Mouse (Mus musculus) neural tube, embryonic 15.5 days (tissue): Measurements from ENCODE around the gene Atat1. TPM values are rescaled to one million over a fixed set of nuclear protein-coding genes. Genes with fewer than 3 reads are reported as not detected.

ENCODE experiments used
- ATAC-seq: fragments of 200-750 bp; cut with Nextera tagmentation; 2 replicates; pipeline ENCODE4 v1.8.0; 2017; ENCODE audit warnings: mild to moderate bottlenecking, moderate TSS enrichment, moderate library complexity; ENCODE audit not compliant: low FRiP score
- H3K27ac ChIP-seq: fragments of 300-500 bp; sonication (generic); replicated peaks from 2 replicates; pipeline ENCODE4 v1.5.1; 2015; ENCODE audit warnings: mild to moderate bottlenecking, inconsistent platforms
- H3K27me3 ChIP-seq: fragments of 300-500 bp; sonication (generic); replicated peaks from 2 replicates; pipeline ENCODE4 v1.6.1; 2015; ENCODE audit warnings: inconsistent platforms
- H3K36me3 ChIP-seq: fragments of 300-500 bp; sonication (generic); 2 replicates; pipeline ENCODE4 v1.6.1; 2015; ENCODE audit warnings: inconsistent platforms
- H3K4me1 ChIP-seq: fragments of 300-500 bp; sonication (generic); 2 replicates; pipeline ENCODE4 v1.6.1; 2015; ENCODE audit warnings: inconsistent platforms
- H3K4me2 ChIP-seq: fragments of 300-500 bp; sonication (generic); 2 replicates; pipeline ENCODE4 v1.6.1; 2015; ENCODE audit warnings: inconsistent platforms, mild to moderate bottlenecking, moderate library complexity
- H3K4me3 ChIP-seq: fragments of 300-500 bp; sonication (generic); replicated peaks from 2 replicates; pipeline ENCODE4 v1.5.1; 2015; ENCODE audit warnings: mild to moderate bottlenecking, inconsistent platforms
- H3K9ac ChIP-seq: fragments of 300-500 bp; sonication (generic); replicated peaks from 2 replicates; pipeline ENCODE4 v1.6.1; 2015; ENCODE audit warnings: mild to moderate bottlenecking, inconsistent platforms
- H3K9me3 ChIP-seq: fragments of 300-500 bp; sonication (generic); replicated peaks from 2 replicates; pipeline ENCODE4 v1.6.1; 2016; ENCODE audit warnings: inconsistent platforms
- WGBS: fragments of 180-500 bp; shearing (Covaris S2); methylation state at CpG from one replicate; pipeline ENCODE4 v1.1.7; 2015; ENCODE audit warnings: mixed read lengths; 5-methylcytosine and 5-hydroxymethylcytosine counted together
- polyA plus RNA-seq: library from polyadenylated mRNA; unstranded; fragments of >200 nt; fragmentation: Nextera tagmentation; extraction: Ambion mirVana; gene quantifications from 2 replicates; pipeline ENCODE4 v1.2.1, GENCODE M21; 2015

The Atat1 gene
- polyA plus RNA-seq, 1 experiment from 2014 or later = 319 TPM

DNA sequence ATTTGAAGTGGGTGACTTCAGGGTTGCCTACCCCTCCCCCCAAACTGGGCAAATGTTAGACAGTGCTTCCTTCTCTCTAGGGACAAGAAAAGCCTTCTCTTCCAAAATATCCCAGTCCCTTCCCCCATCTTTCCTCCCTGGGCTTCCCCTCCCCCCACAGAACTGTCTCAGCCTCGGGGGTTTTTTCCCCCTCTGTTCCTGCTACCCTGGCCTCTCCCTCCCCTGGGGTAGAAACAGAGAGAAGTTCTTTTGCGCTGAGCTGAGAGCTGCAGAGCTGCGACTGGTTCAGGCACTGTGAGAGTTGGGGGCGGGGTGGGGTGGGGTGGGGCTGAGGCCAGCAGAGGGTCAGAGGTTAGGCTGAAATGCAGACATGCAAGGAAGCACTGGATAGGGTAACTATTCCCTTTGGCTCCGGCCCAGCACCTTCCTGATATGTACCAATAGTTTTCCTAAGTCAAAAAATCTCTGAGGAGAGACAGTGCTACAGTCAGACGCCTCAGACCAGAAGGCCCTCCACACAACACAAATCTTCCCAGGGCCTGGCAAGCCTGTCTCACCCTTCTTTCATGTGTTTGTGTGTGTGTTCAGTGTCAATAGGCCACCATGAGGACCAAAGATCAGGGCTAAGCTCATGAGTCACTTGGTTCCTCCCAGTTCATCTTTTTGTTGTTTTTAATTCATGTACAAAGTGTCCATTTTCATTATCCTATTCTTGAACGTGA is 40.4 kb downstream of the Atat1 start:
- no peak for ATAC-seq
- peak overlapping the region; percentile 95 for H3K27ac ChIP-seq
- no peaks in the 10 kb centered on the region for H3K27me3 ChIP-seq
- H3K9me3 ChIP-seq = no peaks in the 10 kb centered on the region
- H3K4me1 ChIP-seq = peaks cover 83% of the 10 kb centered on the region
- H3K4me3 ChIP-seq = peak overlapping the region; percentile 66
- peak overlapping the region; percentile 81 for H3K9ac ChIP-seq
- H3K4me2 ChIP-seq = peak overlapping the region; percentile 90
- peaks cover 6% of the 10 kb centered on the region for H3K36me3 ChIP-seq
- WGBS = 4% methylated on average over 7 of the region's 7 CpGs

DNA sequence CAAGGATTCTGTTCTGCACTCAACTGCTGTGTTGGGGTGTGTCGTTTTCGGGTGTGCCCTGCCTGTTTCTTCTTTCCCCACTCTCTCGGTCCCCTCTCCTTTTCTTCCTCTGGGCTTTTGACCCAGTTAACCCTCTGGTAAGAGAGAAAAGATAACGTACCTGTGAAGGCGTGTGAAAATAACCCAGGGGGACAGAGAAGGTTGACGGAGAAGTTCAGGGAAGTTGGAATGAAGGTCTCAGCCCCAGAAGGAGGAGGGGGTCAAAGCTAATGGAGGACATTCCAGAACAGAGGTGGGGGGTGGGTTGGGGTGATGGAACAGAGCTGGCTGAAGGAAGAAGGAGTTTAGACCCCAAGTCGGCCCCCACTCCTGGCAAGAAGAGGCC is 40.9 kb downstream of the Atat1 start:
- H3K9me3 ChIP-seq = no peaks in the 10 kb centered on the region
- H3K4me2 ChIP-seq = peak overlapping the region; percentile 90
- peak overlapping the region; percentile 95 for H3K27ac ChIP-seq
- peak overlapping the region; percentile 66 for H3K4me3 ChIP-seq
- no peak for ATAC-seq
- H3K9ac ChIP-seq = peak overlapping the region; percentile 81
- peaks cover under 1% of the 10 kb centered on the region; the same call in 1 of the 2 replicates for H3K36me3 ChIP-seq
- 7% methylated on average over 7 of the region's 7 CpGs for WGBS
- H3K27me3 ChIP-seq = no peaks in the 10 kb centered on the region
- H3K4me1 ChIP-seq = peaks cover 83% of the 10 kb centered on the region

DNA sequence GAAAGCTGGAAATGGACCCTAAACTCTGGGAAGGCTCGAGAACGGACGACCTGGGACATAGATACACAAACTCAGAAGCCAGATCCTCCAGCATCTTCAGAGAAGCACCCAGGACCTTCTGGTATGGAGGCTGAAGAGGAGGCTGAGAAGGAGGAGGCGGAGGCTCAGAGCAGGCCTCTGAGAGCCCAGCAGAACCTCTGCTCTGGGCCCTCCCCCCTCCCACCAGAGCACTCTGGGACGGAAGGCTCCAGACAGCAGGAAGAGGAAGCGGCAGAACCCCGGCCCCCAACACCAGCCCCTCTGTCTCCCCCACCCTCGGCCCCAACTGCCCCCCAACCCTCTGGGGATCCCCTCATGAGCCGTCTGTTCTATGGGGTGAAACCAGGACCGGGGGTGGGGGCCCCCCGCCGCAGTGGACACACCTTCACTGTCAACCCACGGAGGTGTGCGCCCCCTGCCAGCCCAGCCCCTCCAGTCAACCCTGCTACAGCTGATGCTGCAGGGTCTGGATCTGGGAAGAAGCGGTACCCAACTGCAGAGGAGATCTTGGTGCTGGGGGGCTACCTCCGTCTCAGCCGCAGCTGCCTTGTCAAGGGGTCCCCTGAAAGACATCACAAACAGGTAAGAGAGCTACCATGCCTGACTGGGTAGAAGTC is 41.6 kb downstream of the Atat1 start:
- Histone ChIP-seq H3K27me3 (no peaks in the 10 kb centered on the region), H3K4me1 (peaks cover 79% of the 10 kb centered on the region), H3K27ac (peak overlapping the region; percentile 95), H3K4me3 (peak overlapping the region; percentile 66), H3K9me3 (no peaks in the 10 kb centered on the region), H3K36me3 (no peaks in the 10 kb centered on the region; the same call in 1 of the 2 replicates), H3K4me2 (peak overlapping the region; percentile 90), H3K9ac (peak overlapping the region; percentile 81)
- WGBS = 36% methylated on average over 17 of the region's 17 CpGs
- no peak for ATAC-seq

DNA sequence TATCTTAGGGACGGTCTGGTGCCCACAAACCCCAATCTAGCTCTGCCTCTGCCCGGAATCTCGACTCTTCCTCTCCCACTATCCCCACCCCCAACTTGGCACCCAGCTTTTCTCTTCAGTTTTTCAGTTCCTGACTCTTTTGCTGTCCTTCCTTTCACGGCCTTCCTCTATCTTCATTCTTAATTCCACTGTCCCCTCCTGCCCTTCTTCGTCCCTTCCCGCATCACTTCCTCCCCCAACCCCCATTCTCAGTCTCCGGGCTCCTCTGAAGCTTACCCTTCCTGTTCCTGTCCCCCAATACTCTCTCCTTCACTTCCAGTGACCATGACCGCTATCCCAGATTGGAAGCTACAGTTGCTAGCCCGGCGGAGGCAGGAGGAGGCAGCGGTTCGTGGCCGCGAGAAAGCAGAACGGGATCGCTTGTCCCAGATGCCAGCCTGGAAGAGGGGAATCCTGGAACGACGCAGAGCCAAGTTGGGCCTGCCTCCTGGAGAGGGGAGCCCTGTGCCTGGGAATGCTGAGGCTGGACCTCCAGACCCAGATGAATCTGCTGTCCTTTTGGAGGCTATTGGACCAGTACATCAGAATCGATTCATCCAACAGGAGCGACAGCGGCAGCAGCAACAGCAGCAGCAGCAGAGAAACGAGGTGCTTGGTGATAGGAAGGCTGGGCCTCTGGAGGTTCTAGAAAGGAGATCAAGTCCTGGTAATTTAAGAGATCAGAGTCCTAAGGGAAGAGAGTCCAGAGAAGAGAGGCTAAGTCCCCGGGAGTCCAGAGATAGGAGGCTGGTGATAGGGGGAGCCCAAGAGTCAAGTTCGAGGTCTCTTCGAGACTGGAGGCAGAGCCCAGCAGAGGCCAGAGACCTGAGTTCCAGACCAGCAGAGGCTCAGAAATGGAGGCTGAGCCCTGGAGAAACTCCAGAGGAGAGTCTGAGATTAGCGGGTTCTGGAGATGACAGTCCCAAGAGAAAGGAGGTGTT is 42.7 kb downstream of the Atat1 start:
- Histone ChIP-seq H3K4me1 (peaks cover 69% of the 10 kb centered on the region), H3K27ac (peak overlapping the region; percentile 95), H3K36me3 (no peaks in the 10 kb centered on the region; the same call in 1 of the 2 replicates), H3K4me2 (peak overlapping the region; percentile 90), H3K9ac (peak overlapping the region; percentile 81), H3K27me3 (no peaks in the 10 kb centered on the region), H3K4me3 (peak overlapping the region; percentile 66), H3K9me3 (no peaks in the 10 kb centered on the region)
- 7% methylated on average over 26 of the region's 26 CpGs for WGBS
- ATAC-seq = no peak

DNA sequence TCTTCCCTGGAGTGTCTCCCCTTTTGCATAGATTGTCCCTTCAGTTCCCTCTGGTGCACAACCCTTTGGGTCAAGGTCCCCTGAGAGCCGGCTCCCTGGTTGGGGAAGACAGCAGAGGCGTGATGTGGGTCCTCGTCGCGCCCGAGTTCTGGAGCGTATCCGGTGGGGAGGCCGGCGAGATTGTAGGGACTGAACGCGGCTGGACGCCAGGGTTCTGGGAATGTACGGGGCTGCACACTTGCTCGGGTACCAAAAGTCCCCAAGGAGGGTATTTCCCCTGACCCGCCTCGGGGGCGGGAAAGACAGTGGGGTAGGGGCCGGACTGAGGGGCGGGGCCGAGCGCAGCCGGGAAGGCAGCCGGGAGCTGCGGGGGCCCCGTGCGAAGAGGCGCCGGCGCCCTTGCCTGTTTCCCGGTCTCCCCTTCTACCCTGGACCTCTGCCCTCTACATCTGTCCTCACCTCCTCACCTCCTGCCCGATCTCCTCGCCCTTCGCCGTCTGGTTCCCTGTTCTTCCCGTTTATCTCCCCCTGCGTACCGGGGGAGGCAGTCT is 43.5 kb downstream of the Atat1 start:
- under 1% methylated on average over 36 of the region's 38 CpGs for WGBS
- ATAC-seq = peak; percentile 44
- peak overlapping the region; percentile 90 for H3K4me2 ChIP-seq
- peak overlapping the region; percentile 81 for H3K9ac ChIP-seq
- H3K27ac ChIP-seq = peak overlapping the region; percentile 95
- H3K4me3 ChIP-seq = peak overlapping the region; percentile 66
- peaks cover 69% of the 10 kb centered on the region for H3K4me1 ChIP-seq
- no peaks in the 10 kb centered on the region for H3K27me3 ChIP-seq
- H3K36me3 ChIP-seq = no peaks in the 10 kb centered on the region; the same call in 1 of the 2 replicates
- H3K9me3 ChIP-seq = no peaks in the 10 kb centered on the region

DNA sequence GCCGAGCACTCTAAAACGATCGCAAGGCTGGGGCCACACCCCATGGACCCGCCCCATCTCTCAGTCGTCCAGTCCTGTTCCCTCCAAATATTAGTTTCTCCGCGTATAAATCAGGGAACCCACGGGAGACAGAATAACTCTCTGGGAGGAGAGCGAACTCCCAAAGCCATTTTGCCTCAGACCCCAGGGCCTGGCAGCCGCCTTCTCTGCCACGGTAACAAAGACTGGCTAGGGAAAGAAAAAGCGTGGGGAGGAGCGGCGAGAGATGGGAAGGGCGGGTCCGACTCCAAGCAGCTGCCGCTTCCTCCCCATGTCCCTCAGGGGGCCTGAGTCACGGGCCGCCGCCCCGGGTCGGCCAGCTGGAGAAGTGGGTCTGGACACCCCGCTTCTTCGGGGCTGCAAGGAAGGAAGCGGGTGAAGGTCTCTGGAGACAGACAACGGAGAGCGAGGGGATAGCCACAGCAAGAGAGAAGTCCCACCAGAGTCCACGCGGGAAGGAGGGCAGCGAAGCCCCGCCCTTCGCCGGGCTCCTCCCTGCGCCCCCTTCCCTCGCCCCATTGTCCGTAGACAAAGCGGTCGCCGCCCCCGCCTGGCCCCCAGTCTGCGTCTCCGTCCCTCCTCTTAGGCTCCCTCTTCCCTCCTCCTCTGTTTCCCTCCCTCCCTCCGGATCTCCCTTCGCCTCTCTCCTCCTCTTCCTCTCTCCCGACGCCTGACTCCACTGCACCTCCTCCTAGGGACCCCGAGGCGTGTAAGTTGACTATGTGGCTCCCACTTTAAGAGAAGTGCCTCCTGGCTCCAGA is 44.2 kb downstream of the Atat1 start, which contains the start of gene Ppp1r18:
Gene Ppp1r18, plus strand, starts transcription at position 113 of the 800 bp plus-strand sequence.
- WGBS = under 1% methylated on average over 46 of the region's 48 CpGs
- Histone ChIP-seq H3K9ac (peak within 1 kb of the TSS; percentile 81), H3K27me3 (no peaks in the 10 kb centered on the region), H3K4me2 (peak within 1 kb of the TSS; percentile 90), H3K9me3 (no peaks in the 10 kb centered on the region), H3K27ac (peak within 1 kb of the TSS; percentile 95), H3K4me1 (peaks cover 65% of the 10 kb centered on the region), H3K36me3 (no peaks in the 10 kb centered on the region), H3K4me3 (peak within 1 kb of the TSS; percentile 66)
- peak; percentile 66 for ATAC-seq

DNA sequence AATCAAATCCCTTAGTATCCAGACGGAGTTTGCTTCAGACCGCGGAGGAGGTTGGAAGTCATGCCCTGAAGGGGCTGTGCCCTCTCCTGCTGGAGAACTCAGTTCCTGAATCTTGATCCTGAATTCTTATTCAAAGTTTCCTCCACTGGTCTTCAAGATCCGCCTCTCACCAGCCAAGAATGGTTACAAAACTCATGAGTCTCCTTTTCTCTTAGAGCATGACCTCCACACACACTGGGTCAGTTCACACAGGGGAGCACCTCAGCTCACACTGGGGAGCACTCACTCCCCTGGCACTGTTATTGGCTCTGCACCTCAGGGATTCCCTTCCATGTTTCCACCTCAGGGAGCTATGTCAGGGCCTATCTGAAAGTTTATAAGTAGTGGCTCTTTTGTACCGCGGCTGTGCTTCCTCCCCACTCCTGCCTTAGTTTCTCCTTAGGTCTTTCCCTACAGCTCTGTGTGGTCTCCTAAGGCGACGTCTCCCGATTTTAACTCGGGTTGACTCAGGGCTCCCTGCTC is 45.0 kb downstream of the Atat1 start:
- Histone ChIP-seq H3K4me1 (peaks cover 63% of the 10 kb centered on the region), H3K4me2 (peak overlapping the region; percentile 90), H3K27me3 (no peaks in the 10 kb centered on the region), H3K9me3 (no peaks in the 10 kb centered on the region), H3K4me3 (peak overlapping the region; percentile 66), H3K36me3 (no peaks in the 10 kb centered on the region), H3K27ac (peak overlapping the region; percentile 95), H3K9ac (peak overlapping the region; percentile 81)
- ATAC-seq = no peak
- WGBS = 28% methylated on average over 10 of the region's 10 CpGs

DNA sequence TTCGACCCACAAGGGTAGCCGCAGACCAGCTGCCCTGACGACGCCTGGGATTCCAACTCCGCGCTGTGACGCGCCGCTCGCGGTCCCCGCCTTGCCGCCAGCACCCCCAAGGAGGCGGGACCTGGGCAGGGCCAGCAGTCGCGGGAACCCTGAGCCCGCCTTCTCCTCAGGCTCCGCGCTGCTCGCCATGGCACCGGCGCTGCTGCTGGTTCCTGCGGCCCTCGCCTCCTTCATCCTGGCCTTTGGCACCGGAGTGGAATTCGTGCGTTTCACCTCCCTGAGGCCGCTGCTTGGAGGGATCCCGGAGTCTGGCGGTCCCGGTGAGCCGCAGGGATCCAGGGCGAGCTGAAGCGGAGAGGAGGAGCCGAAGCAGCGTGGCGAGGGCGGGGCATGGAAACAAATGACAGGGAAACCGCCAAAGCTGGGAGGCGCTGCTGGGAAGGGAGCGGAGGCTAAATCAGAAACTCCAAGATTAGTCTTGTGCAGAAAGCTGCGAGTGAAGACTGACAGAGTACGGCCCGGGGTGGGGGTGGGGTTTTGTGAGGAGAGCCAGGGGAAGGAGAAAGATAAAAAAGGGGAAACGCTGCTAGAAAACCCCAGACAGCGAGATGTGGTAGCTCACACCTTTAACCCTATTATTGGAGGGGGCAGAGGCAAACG is 48.5 kb downstream of the Atat1 start, which contains the start of gene Nrm:
Gene Nrm, plus strand, starts transcription at position 121 of the 660 bp plus-strand sequence.
- H3K4me2 ChIP-seq = peak within 1 kb of the TSS; percentile 57
- H3K9ac ChIP-seq = peak within 1 kb of the TSS; percentile 82
- H3K9me3 ChIP-seq = no peaks in the 10 kb centered on the region
- H3K36me3 ChIP-seq = peaks cover 24% of the 10 kb centered on the region
- H3K4me3 ChIP-seq = peak within 1 kb of the TSS; percentile 73
- no peaks in the 10 kb centered on the region for H3K27me3 ChIP-seq
- peak; percentile 91 for ATAC-seq
- peaks cover 30% of the 10 kb centered on the region for H3K4me1 ChIP-seq
- H3K27ac ChIP-seq = peak within 1 kb of the TSS; percentile 97
- WGBS = under 1% methylated on average over 47 of the region's 47 CpGs

DNA sequence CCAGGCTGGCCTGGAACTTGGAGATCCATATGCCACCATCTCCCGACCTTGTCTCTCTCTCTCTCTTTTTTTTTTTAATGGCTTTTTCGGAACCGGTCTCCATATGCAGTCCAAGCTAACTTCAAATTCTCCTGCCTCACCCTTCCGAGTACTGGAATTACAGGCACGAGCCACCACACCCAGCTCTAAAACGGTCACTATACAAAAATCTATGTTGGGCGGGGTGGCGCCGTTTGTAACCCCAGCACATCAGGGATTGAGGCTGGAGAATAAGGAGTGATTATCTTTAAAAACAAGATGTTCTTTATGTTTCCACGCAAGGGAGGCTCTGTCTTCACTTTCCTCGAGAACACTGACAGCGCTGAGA is 49.1 kb downstream of the Atat1 start:
- Histone ChIP-seq H3K9me3 (no peaks in the 10 kb centered on the region), H3K27ac (peak overlapping the region; percentile 97), H3K4me2 (peak overlapping the region; percentile 57), H3K9ac (peak overlapping the region; percentile 82), H3K27me3 (no peaks in the 10 kb centered on the region), H3K36me3 (peaks cover 24% of the 10 kb centered on the region), H3K4me3 (peak overlapping the region; percentile 73), H3K4me1 (peaks cover 30% of the 10 kb centered on the region)
- 4% methylated on average over 12 of the region's 12 CpGs for WGBS
- ATAC-seq = no peak

DNA sequence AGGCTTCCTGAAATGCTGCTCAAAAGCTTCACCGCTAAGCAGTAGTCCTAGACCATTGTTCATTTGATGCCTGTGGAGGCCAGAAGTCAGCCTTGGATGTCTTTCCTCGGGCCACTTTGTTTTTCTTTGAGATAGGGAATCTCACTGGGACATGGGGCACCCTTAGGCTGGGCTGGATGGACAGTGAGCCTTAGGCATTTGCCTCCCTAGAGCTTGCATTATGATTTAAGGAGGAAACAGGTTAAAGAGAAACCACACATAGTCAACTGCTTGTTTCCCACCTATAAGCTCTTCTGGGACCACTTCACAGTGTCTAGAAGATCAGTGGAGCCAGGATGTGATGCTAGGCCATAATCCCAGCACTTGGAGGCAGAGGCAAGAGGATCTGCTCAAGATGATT is 50.0 kb downstream of the Atat1 start:
- no peak overlapping the region for H3K27ac ChIP-seq
- no peak overlapping the region for H3K4me3 ChIP-seq
- H3K9ac ChIP-seq = no peak overlapping the region
- no peaks in the 10 kb centered on the region for H3K9me3 ChIP-seq
- no peak for ATAC-seq
- no peaks in the 10 kb centered on the region for H3K27me3 ChIP-seq
- 64% methylated on average over 2 of the region's 2 CpGs for WGBS
- H3K4me1 ChIP-seq = peaks cover 24% of the 10 kb centered on the region
- H3K36me3 ChIP-seq = peaks cover 24% of the 10 kb centered on the region
- H3K4me2 ChIP-seq = no peak overlapping the region
